8 mouse cellular contexts compared by ENCODE assay signal in genomic region chr6:29272312-29273072, GRCm38 (mm10). TPM values are rescaled to one million over a fixed set of nuclear protein-coding genes. Genes with fewer than 3 reads are reported as not detected.
DNase-seq lines count a peak whose midpoint lies in the region; ATAC-seq and TF ChIP-seq lines count a peak whose summit lies in the region.

Gene Hilpda (plus strand): TSS chr6:29272488.

- H3K4me1 ChIP-seq in embryonic facial prominence, embryonic 14.5 days (ENCODE audit: control insufficient read depth, insufficient read depth, low read length), result peaks cover 3% of the 10 kb centered on the region; the same call in 1 of the 2 replicates
- H3K4me1 ChIP-seq in limb, embryonic 14.5 days (ENCODE audit: control insufficient read depth, insufficient read depth, low read length), result peaks cover 5% of the 10 kb centered on the region; the same call in 1 of the 2 replicates
- no peaks in the 10 kb centered on the region for H3K4me1 ChIP-seq in midbrain, postnatal 0 days (ENCODE audit: insufficient read depth, low read length)

- H3K27me3 ChIP-seq in embryonic facial prominence, embryonic 14.5 days (replicated peaks; ENCODE audit: control insufficient read depth, insufficient read depth, low read length), result no peaks in the 10 kb centered on the region
- H3K27me3 ChIP-seq in limb, embryonic 14.5 days (ENCODE audit: control insufficient read depth, insufficient read depth, low read length), result no peaks in the 10 kb centered on the region
- H3K27me3 ChIP-seq in midbrain, postnatal 0 days (ENCODE audit: insufficient read depth, low read length), result no peaks in the 10 kb centered on the region

- peak; percentile 100 for ATAC-seq in embryonic facial prominence, embryonic 14.5 days (ENCODE audit: low read depth)
- peak; percentile 99 for ATAC-seq in limb, embryonic 14.5 days (ENCODE audit: low FRiP score, low read depth)
- peak; percentile 95 for ATAC-seq in midbrain, postnatal 0 days (ENCODE audit: low FRiP score)

- no peaks in the 10 kb centered on the region for H3K9me3 ChIP-seq in embryonic facial prominence, embryonic 14.5 days (ENCODE audit: control insufficient read depth, low read length)
- H3K9me3 ChIP-seq in limb, embryonic 14.5 days (ENCODE audit: control insufficient read depth, low read length), result no peaks in the 10 kb centered on the region
- no peaks in the 10 kb centered on the region for H3K9me3 ChIP-seq in midbrain, postnatal 0 days (ENCODE audit: low read length)

- H3K4me3 ChIP-seq in embryonic facial prominence, embryonic 14.5 days (ENCODE audit: low read depth, low read length), result peak within 1 kb of the TSS; percentile 76
- peak within 1 kb of the TSS; percentile 62 for H3K4me3 ChIP-seq in limb, embryonic 14.5 days (replicated peaks; ENCODE audit: low read length)
- peak within 1 kb of the TSS; percentile 62 for H3K4me3 ChIP-seq in midbrain, postnatal 0 days (ENCODE audit: low read depth, low read length)

- H3K27ac ChIP-seq in embryonic facial prominence, embryonic 14.5 days (replicated peaks; ENCODE audit: low read depth, low read length), result peak within 1 kb of the TSS; percentile 72
- peak within 1 kb of the TSS; percentile 75 for H3K27ac ChIP-seq in limb, embryonic 14.5 days (replicated peaks; ENCODE audit: low read depth, low read length)
- H3K27ac ChIP-seq in midbrain, postnatal 0 days (ENCODE audit: low read depth, low read length), result peak within 1 kb of the TSS; percentile 38; the same call in 1 of the 2 replicates

- TF ChIP-seq CTCF in midbrain, postnatal 0 days (IDR thresholded peaks at IDR 0.05), result no peak

- DNase-seq in 3T3-L1 (ENCODE audit: low read depth, low spot score), result peak; percentile 99
- DNase-seq in adrenal gland, postnatal 4 days (ENCODE audit: low spot score in 2 of 2), result peak; percentile 70 to 80
- peak; percentile 97 for DNase-seq in embryonic facial prominence, embryonic 14.5 days (ENCODE audit: low spot score)
- DNase-seq in heart, adult 8-10 months (ENCODE audit: low spot score), result peak; percentile 93
- DNase-seq in kidney, adult 9 months, result peak; percentile 93
- DNase-seq in limb, embryonic 14.5 days (ENCODE audit: low spot score), result peak; percentile 94
- DNase-seq in midbrain, postnatal 0 days (ENCODE audit: low spot score), result peak; percentile 92
- peak; percentile 77 to 82 for DNase-seq in spleen, postnatal 14 days (ENCODE audit: low spot score in 2 of 2)

- H3K4me2 ChIP-seq in embryonic facial prominence, embryonic 14.5 days (ENCODE audit: low read depth, low read length), result peak within 1 kb of the TSS; percentile 71
- H3K4me2 ChIP-seq in limb, embryonic 14.5 days (replicated peaks; ENCODE audit: low read depth, low read length, severe bottlenecking), result peak within 1 kb of the TSS; percentile 62
- H3K4me2 ChIP-seq in midbrain, postnatal 0 days (ENCODE audit: low read depth, low read length, poor library complexity, severe bottlenecking), result peak within 1 kb of the TSS; percentile 82

- peak; percentile 92; the same call in 1 of the 2 replicates for TF ChIP-seq POLR2A in limb, embryonic 14.5 days (IDR thresholded peaks at IDR 0.05; ENCODE audit: borderline replicate concordance, extremely low read depth, insufficient read depth, insufficient read length)

- H3K36me3 ChIP-seq in embryonic facial prominence, embryonic 14.5 days (ENCODE audit: control insufficient read depth, insufficient read depth, low read length), result peaks cover 18% of the 10 kb centered on the region
- peaks cover 15% of the 10 kb centered on the region for H3K36me3 ChIP-seq in limb, embryonic 14.5 days (ENCODE audit: control insufficient read depth, insufficient read depth, low read length)
- no peaks in the 10 kb centered on the region for H3K36me3 ChIP-seq in midbrain, postnatal 0 days (ENCODE audit: insufficient read depth, low read length)

- peak within 1 kb of the TSS; percentile 83 for H3K9ac ChIP-seq in embryonic facial prominence, embryonic 14.5 days (ENCODE audit: low read depth, low read length)
- H3K9ac ChIP-seq in limb, embryonic 14.5 days (ENCODE audit: low read depth, low read length, severe bottlenecking), result peak within 1 kb of the TSS; percentile 80
- H3K9ac ChIP-seq in midbrain, postnatal 0 days (replicated peaks; ENCODE audit: low read length, poor library complexity, severe bottlenecking), result peak within 1 kb of the TSS; percentile 71

- WGBS in embryonic facial prominence, embryonic 14.5 days, result under 1% methylated on average over 45 of the region's 46 CpGs
- 0% methylated on average over 42 of the region's 46 CpGs for whole genome bisulfite sequencing in limb, embryonic 14.5 days
- WGBS in midbrain, postnatal 0 days, result under 1% methylated on average over 46 of the region's 46 CpGs

RNA-seq across cellular contexts. Expression of gene Hilpda, which starts in this region (rescaled TPM):
- 10 to 100 TPM; 11.7 TPM for total RNA-seq in adrenal gland, postnatal 4 days (2021)
- 44.1 and 46.5 TPM in 2 replicates for polyA plus RNA-seq in embryonic facial prominence, embryonic 14.5 days (2014; fragmentation: Nextera tagmentation; extraction: Ambion mirVana)
- total RNA-seq in heart, adult 8-10 months (2022), result 1 to 10 TPM; 3.7 to 6.7 (median 6.1) TPM
- 39.7 and 48.1 TPM in 2 replicates for polyA plus RNA-seq in limb, embryonic 14.5 days (2012; rRNA removed)
- 48.1 and 53.7 TPM in 2 replicates for polyA plus RNA-seq in limb, embryonic 14.5 days (2014; fragmentation: Nextera tagmentation; extraction: Ambion mirVana)
- 14.4 and 21.2 TPM in 2 replicates for total RNA-seq in midbrain, postnatal 0 days (2014; rRNA removed)
- 24.2 and 25.4 TPM in 2 replicates for polyA plus RNA-seq in midbrain, postnatal 0 days (2015; fragmentation: Nextera tagmentation; extraction: Ambion mirVana)

Comparison
In these comparisons a context has a peak if more than half of its experiments do, and no peak if none do; other contexts are left out.
1. Peak in every context shown above with its lines: DNase-seq, ATAC-seq, H3K4me3 ChIP-seq and H3K27ac ChIP-seq.